Mouse (Mus musculus) heart, postnatal 0 days (tissue): ENCODE results near the gene Supt6. TPM values are rescaled to one million over a fixed set of nuclear protein-coding genes. Genes with fewer than 3 reads are reported as not detected.

Experiments
- ATAC-seq: fragments of 200-750 bp; cut with Nextera tagmentation; 2 replicates; pipeline ENCODE4 v1.8.0; 2017; ENCODE audit warnings: low read depth, moderate number of reproducible peaks, moderate library complexity; ENCODE audit not compliant: insufficient read depth
- DNase-seq: peaks from one replicate; pipeline ENCODE4 v3.0.0-alpha.2; 2016; ENCODE audit warnings: low spot score
- H3K27ac ChIP-seq: fragments of 300-500 bp; sonication (generic); 2 replicates; pipeline ENCODE4 v1.5.1; 2014; ENCODE audit warnings: low read depth, mild to moderate bottlenecking
- H3K27me3 ChIP-seq: fragments of 300-500 bp; sonication (generic); 2 replicates; pipeline ENCODE4 v1.6.1; 2014; ENCODE audit warnings: low read length, mixed read lengths; ENCODE audit not compliant: control insufficient read depth, insufficient read depth
- H3K36me3 ChIP-seq: fragments of 300-500 bp; sonication (generic); replicated peaks from 2 replicates; pipeline ENCODE4 v1.6.1; 2014; ENCODE audit warnings: low read length, mixed read lengths; ENCODE audit not compliant: control insufficient read depth, insufficient read depth
- H3K4me1 ChIP-seq: fragments of 300-500 bp; sonication (generic); 2 replicates; pipeline ENCODE4 v1.6.1; 2014; ENCODE audit warnings: antibody characterized with exemption; ENCODE audit not compliant: control insufficient read depth, insufficient read depth
- H3K4me2 ChIP-seq: fragments of 300-500 bp; sonication (generic); 2 replicates; pipeline ENCODE4 v1.6.1; 2014; ENCODE audit warnings: low read depth, mild to moderate bottlenecking, low read length, moderate library complexity
- H3K4me3 ChIP-seq: fragments of 300-500 bp; sonication (generic); 2 replicates; pipeline ENCODE4 v1.5.1; 2014; ENCODE audit warnings: low read depth, low read length
- H3K9ac ChIP-seq: fragments of 300-500 bp; sonication (generic); replicated peaks from 2 replicates; pipeline ENCODE4 v1.6.1; 2014; ENCODE audit warnings: low read depth, low read length, mixed read lengths
- H3K9me3 ChIP-seq: fragments of 300-500 bp; sonication (generic); replicated peaks from 2 replicates; pipeline ENCODE4 v1.6.1; 2016; ENCODE audit warnings: low read length; ENCODE audit not compliant: control insufficient read depth
- CTCF ChIP-seq: IDR thresholded peaks from 2 replicates; pipeline ENCODE4 v1.5.1; 2016; ENCODE audit warnings: antibody characterized with exemption, control low read depth, low read depth
- EP300 ChIP-seq: IDR thresholded peaks from 2 replicates; pipeline ENCODE4 v1.6.1; 2016; ENCODE audit warnings: antibody characterized with exemption, low read depth
- WGBS: fragments of 180-500 bp; shearing (Covaris S2); extraction: QIAGEN DNeasy Blood & Tissue Kit; methylation state at CpG from one replicate; pipeline ENCODE4 v1.1.7; 2014; 5-methylcytosine and 5-hydroxymethylcytosine counted together
- polyA plus RNA-seq: library from polyadenylated mRNA; unstranded; fragments of >200 nt; fragmentation: Nextera tagmentation; extraction: Ambion mirVana; gene quantifications from 2 replicates; pipeline ENCODE4 v1.2.1, GENCODE M21; 2015
- total RNA-seq: library from RNA; depleted of rRNA; stranded (reverse); fragments of >200 nt; gene quantifications from 2 replicates; pipeline ENCODE4 v1.2.3, GENCODE M21; 2014; ENCODE audit warnings: low replicate concordance

Gene Supt6
- total and polyA plus RNA-seq, 2 experiments from 2014 or later, result 7.6 to 12.1 TPM

DNA sequence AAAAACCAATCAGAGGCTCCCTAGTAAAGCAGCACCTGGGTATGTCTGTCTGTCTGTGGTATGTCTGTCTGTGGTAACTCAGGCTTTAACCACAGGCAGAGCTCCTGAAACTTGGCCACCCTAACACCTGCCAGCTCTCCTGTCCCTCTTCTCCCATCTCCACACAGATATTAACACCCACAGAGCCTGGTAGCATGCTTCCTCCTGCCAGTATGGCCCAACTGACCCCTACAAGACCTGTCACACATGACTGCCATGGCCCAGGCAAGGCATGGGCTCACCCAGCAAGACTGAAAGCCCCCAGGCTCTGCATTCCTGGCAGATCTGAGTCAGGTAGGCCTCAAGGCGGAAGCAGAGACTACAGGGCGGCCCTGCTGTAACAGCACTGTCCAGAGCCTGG, 82.7 kb downstream of the Supt6 start:
- Histone ChIP-seq H3K36me3 (peaks cover 28% of the 10 kb centered on the region), H3K4me1 (peaks cover 34% of the 10 kb centered on the region), H3K9ac (peak overlapping the region; percentile 91), H3K9me3 (no peaks in the 10 kb centered on the region), H3K4me3 (peak overlapping the region; percentile 91), H3K4me2 (peak overlapping the region; percentile 95), H3K27me3 (no peaks in the 10 kb centered on the region), H3K27ac (peak overlapping the region; percentile 95)
- DNase-seq, result no peak
- TF ChIP-seq CTCF (no peak), EP300 (no peak)
- ATAC-seq, result no peak
- WGBS, result 67% methylated on average over 2 of the region's 2 CpGs

- Histone ChIP-seq H3K9me3 (no peaks in the 10 kb centered on the region), H3K36me3 (peaks cover 34% of the 10 kb centered on the region), H3K27me3 (no peaks in the 10 kb centered on the region), H3K4me2 (peak overlapping the region; percentile 95), H3K4me1 (peaks cover 34% of the 10 kb centered on the region), H3K9ac (no peak overlapping the region; the same call in 1 of the 2 replicates), H3K27ac (peak overlapping the region; percentile 95; the same call in 1 of the 2 replicates), H3K4me3 (no peak overlapping the region)
- WGBS, result 61% methylated on average over 6 of the region's 6 CpGs
- TF ChIP-seq EP300, result no peak
- TF ChIP-seq CTCF, result no peak
- DNase-seq, result no peak
- no peak for ATAC-seq
Measured at GRCm38 (mm10) chr11:78162504-78162903, 83.3 kb downstream of the Supt6 start.

DNA sequence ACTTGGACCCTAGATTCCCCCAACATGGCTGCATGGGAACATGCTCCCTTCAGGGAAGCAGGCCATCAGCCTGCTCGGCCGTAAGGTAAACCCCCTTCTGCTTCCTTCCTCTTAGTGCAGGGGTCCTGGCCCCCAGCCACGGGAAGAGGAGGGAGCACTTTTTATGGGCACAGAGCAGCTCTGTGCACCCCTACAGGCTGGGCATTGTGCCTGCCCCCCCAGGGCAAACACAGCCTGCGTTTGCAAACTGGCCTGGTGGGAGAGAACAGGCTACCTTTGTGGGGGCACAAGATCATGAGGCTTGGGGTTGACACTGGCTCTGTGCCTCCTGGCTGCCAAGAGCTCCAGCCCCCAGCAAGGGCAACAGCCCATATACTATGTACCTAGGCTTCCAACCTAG, 83.8 kb downstream of the Supt6 start:
- Histone ChIP-seq H3K27me3 (no peaks in the 10 kb centered on the region), H3K9ac (no peak overlapping the region; the same call in 1 of the 2 replicates), H3K4me3 (no peak overlapping the region), H3K4me1 (peaks cover 34% of the 10 kb centered on the region), H3K9me3 (no peaks in the 10 kb centered on the region), H3K36me3 (peaks cover 36% of the 10 kb centered on the region), H3K27ac (no peak overlapping the region), H3K4me2 (no peak overlapping the region)
- DNase-seq (no peak), ATAC-seq (no peak)
- 53% methylated on average over 4 of the region's 4 CpGs for WGBS
- no peak for TF ChIP-seq EP300
- TF ChIP-seq CTCF, result no peak

GRCm38 (mm10) chr11:78161169-78161568, 84.6 kb downstream of the Supt6 start:
- DNase-seq (no peak), ATAC-seq (no peak)
- Histone ChIP-seq H3K4me3 (no peak overlapping the region), H3K27me3 (no peaks in the 10 kb centered on the region), H3K27ac (no peak overlapping the region), H3K36me3 (peaks cover 42% of the 10 kb centered on the region), H3K9me3 (no peaks in the 10 kb centered on the region), H3K4me1 (peaks cover 33% of the 10 kb centered on the region), H3K9ac (no peak overlapping the region), H3K4me2 (no peak overlapping the region)
- 88% methylated on average over 14 of the region's 14 CpGs for WGBS
- TF ChIP-seq CTCF, result no peak
- no peak for TF ChIP-seq EP300

DNA sequence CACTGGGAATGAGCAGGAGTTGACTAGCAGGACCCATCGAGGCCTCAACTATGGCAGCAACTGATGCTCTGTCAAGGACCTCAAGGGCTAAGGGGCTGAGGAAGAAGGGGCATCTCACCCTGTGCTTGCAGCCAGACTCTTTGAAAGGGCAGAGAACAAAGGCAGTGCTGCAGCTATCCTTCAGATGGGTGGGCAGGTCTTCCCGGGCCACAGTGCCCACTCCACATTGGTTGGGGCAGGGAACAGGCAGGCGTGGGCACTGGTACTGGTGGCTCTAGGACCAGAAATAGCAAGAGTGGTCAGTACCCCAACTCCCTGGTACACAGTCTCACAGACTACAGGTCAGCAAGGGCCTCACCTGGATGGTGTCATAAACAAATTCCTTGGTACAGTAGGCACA, 85.1 kb downstream of the Supt6 start:
- H3K4me2 ChIP-seq, result no peak overlapping the region
- H3K27me3 ChIP-seq, result no peaks in the 10 kb centered on the region
- H3K9ac ChIP-seq, result no peak overlapping the region
- H3K36me3 ChIP-seq, result peaks cover 42% of the 10 kb centered on the region
- H3K9me3 ChIP-seq, result no peaks in the 10 kb centered on the region
- 81% methylated on average over 3 of the region's 3 CpGs for WGBS
- DNase-seq (no peak), ATAC-seq (no peak)
- H3K4me1 ChIP-seq, result peaks cover 28% of the 10 kb centered on the region
- no peak overlapping the region for H3K27ac ChIP-seq
- H3K4me3 ChIP-seq, result no peak overlapping the region
- TF ChIP-seq EP300, result no peak
- no peak for TF ChIP-seq CTCF

DNA sequence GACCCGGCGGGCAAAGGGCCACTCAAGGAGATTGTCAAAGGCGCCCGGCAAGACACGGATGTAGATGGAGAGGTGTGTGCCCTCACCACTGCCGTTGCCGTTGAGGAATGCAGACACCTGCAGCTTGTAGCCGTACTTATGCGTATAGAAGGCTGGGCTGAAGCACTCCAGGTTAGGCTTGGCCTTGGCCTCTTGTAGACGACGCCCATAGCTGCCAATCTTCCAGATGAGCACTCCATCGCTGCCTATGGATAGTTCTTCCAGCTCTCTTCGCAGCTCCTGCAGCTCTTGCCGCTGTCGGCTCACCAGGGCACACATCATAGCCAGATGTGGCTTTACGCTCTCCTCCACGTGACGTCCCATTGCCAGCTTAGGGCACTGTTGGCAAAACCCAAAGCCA, 85.6 kb downstream of the Supt6 start:
- TF ChIP-seq CTCF (no peak), EP300 (no peak)
- Histone ChIP-seq H3K4me1 (peaks cover 26% of the 10 kb centered on the region; the same call in 1 of the 2 replicates), H3K9ac (no peak overlapping the region), H3K36me3 (peaks cover 42% of the 10 kb centered on the region), H3K4me3 (no peak overlapping the region), H3K9me3 (no peaks in the 10 kb centered on the region), H3K27ac (no peak overlapping the region), H3K27me3 (no peaks in the 10 kb centered on the region), H3K4me2 (no peak overlapping the region)
- ATAC-seq (no peak), DNase-seq (no peak)
- WGBS, result 87% methylated on average over 18 of the region's 18 CpGs
